Mouse (Mus musculus) c-Kit-positive CD71-positive TER-119-negative erythroid progenitor cells, embryonic 14.5 days (primary cell): ENCODE data around the gene Tubg2.
A peak's percentile ranks its signal among the peaks of the same experiment; 100 is the strongest.

Experiments
- DNase-seq: peaks from one replicate; pipeline ENCODE4 v3.0.0-alpha.2; 2013; ENCODE audit warnings: low read depth

The Tubg2 gene

DNA sequence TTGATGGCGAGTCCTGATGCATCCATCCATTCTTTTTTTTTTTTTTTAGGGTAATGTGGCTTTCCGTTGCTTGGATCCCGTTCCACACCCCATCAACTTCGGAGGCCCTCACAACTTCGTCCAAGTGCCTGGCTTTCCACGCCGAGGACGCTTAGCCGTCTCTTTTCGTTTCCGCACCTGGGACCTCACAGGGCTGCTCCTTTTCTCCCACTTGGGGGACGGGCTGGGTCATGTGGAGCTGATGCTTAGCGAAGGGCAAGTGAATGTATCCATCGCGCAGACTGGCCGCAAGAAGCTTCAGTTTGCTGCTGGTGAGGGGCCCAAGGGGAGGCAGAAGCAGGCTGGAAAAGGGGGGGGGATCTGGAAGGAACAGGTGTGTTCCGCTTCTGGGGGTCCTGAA lies 24.6 kb downstream of the Tubg2 start:
- DNase-seq, result no peak

DNA sequence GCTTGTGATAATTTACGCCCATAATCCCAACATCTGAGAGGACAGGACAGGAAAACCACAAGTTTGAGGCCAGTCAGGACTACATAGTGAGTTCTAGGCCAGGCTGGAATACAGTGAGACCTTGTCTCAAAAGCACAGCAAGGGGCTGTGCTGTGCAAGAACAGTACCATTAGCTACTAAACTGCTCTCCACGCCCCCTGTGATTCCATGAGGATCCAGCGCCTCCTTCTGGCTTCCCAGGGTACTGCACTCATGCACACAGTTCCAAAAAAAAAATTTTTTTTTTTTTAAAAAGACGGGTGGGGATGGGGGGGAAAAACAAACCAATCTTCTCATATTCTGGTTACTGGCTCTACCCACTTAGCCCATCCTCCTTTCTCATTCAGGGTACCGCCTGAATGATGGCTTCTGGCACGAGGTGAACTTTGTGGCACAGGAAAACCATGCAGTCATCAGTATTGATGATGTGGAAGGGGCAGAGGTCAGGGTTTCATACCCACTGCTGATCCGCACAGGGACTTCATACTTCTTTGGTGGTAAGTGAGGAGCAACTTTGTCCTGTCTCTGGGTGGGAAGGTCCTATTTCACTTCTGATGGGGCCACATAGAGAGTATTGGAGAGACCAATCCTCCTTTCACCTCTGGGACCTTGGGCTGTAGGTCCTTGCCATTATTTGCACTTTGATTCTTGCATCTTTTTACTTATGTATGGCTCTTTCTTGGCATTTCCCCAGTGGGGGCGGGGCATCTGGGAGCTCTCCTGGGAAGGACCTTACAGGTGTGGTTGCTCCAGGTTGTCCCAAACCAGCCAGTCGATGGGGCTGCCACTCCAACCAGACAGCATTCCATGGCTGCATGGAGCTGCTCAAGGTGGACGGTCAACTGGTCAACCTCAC lies 25.4 kb downstream of the Tubg2 start:
- DNase-seq, result no peak

DNA sequence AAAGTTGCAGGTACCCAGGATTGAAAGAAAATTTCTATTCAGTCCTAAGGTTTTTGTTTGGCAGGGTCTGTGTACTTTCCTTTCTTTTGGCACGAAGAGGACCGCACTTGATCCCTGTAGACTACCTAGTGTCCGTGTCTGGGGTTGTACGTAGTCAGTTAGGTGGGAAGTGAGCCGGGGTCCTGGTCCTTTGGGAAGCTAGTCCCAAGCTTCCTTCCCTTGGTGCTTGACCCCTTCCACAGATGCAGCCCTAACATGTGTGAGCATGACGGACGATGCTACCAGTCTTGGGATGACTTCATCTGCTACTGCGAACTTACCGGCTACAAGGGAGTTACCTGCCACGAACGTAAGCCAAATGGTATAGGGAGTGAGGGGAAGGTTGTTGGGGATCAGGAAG lies 26.3 kb downstream of the Tubg2 start:
- DNase-seq, result no peak

DNA sequence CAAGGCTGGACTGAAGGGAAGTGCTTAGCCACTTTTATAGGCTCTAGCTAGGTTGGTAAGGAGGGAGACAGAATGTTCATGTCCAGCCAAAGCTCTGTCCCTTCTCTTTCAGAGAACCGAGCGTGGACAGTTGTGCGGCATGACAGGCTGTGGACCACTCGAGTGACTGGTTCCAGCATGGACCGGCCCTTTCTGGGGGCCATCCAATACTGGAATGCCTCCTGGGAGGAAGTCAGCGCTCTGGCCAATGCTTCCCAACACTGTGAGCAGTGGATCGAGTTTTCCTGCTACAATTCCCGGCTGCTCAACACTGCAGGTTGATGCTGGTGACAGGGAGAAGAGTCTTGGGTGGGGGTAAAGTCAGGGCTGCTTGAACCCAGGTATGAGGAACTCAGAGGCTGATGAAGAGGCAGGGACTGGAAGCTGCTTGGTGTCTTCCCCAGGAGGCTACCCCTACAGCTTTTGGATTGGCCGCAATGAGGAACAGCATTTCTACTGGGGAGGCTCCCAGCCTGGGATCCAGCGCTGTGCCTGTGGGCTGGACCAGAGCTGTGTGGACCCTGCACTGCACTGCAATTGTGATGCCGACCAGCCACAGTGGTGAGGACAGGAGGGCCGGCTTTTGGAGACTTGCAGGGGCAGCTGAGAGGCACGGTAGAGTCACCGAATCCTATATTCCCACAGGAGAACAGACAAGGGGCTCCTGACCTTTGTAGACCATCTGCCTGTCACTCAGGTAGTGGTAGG lies 27.2 kb downstream of the Tubg2 start:
- DNase-seq, result no peak

DNA sequence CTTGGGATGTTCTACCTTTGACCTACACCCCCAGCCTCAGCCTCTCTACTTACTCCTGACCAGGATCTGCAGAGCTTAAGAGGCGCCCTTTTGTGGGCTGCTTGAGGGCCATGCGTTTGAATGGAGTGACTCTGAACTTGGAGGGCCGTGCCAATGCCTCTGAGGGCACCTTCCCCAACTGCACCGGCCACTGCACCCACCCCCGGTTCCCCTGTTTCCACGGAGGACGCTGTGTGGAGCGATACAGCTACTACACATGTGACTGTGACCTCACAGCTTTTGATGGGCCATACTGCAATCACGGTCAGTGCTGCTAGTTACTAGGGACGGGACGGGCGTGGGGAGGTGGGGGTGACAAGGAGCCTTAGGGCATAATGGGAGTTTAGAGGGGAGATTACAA lies 29.3 kb downstream of the Tubg2 start:
- DNase-seq, result no peak

DNA sequence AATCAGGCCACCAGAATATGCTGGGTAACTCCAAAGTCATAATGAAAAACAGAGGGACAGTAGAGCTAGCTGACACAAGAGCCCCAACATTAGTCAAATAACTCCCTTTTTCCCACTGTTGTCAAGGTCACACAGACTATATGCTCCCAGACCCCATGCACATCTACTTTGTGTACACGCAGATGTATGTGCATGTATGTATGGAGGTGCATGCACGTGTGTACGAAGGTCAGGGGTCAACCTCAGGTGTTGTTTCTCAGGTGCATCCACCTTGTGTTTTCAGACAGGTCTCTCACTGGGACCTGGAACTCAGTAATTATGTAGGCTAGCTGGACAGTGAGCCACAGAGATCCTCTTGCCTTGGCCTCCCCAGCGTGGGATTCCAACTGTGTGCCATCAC lies 29.7 kb downstream of the Tubg2 start:
- DNase-seq, result no peak

DNA sequence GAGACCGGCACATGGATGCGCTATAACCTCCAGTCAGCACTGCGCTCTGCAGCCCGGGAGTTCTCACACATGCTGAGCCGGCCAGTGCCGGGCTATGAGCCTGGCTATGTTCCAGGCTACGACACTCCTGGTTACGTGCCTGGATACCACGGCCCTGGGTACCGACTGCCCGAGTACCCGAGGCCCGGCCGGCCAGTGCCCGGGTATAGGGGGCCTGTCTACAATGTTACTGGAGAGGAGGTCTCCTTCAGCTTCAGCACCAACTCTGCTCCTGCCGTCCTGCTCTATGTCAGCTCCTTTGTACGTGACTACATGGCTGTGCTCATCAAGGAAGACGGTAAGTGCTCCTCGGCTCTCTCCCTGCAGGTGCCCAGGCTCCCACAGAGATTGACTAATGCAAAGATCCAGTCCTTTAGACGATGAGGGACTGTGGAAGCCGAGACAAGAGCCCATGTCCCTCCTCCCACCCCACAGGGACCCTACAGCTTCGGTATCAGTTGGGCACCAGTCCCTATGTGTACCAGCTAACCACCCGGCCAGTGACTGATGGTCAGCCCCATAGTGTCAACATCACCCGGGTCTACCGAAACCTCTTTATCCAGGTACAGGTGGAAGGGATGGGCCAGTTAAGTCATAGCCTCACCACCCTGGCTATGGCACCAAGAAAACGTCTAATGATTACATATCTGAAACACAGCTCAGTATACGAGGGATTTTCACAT lies 31.0 kb downstream of the Tubg2 start:
- no peak for DNase-seq

- no peak for DNase-seq
Observed at GRCm38 (mm10) chr11:101187541-101187940, 31.8 kb downstream of the Tubg2 start.

DNA sequence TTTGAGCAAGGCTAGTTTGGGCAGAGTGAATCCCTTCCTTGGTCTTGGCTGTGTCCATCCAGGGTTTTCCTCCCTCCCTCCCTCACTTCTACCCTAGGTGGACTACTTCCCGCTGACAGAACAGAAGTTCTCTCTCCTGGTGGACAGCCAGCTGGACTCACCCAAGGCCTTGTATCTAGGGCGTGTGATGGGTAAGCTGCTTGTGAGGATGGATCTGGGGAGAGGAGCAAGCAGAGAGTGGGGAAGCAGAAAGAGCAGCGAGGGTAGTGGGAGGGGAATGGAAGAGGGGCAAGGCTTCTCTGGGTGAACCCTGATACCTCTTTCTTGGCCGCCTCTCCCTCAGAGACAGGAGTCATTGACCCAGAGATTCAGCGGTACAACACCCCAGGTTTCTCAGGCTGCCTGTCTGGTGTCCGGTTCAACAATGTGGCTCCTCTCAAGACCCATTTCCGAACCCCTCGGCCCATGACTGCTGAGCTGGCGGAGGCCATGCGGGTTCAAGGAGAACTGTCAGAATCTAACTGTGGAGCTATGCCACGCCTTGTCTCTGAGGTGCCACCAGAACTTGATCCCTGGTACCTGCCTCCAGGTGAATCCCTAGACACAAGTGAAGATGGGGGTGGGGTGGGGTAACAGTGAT lies 32.6 kb downstream of the Tubg2 start:
- DNase-seq, result no peak

DNA sequence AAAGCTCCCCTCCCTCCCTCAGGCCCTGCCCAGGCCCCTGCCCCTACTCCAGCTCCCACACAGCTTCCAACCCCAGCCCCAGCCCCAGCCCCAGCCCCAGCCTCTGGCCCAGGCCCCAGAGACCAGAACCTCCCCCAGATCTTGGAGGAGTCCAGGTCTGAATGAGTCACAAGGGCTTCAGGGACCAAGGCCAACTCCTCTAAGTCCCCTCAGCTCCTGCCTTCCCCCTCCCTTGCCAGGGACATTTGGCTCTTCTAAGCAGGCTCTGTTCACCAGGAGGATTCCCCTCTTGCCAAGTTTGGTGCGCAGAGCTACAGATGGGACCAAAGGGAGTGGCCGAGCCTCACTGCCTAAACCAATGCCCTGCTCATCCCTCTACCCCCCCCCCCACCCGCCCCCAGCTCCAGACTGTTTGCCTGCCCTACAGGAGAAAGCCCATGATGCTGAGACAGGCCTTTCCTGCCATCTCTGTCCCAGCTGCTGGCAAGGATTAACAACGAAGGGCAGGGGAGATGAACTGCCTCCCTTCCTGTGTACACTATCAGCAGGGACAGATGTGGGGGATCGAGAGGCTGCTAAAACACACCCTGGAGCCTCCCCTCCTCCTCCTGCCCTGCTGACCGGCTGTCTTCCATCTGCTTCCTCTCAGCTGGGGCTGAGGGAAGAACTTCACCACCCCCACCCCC lies 33.9 kb downstream of the Tubg2 start:
- peak; percentile 62 for DNase-seq

DNA sequence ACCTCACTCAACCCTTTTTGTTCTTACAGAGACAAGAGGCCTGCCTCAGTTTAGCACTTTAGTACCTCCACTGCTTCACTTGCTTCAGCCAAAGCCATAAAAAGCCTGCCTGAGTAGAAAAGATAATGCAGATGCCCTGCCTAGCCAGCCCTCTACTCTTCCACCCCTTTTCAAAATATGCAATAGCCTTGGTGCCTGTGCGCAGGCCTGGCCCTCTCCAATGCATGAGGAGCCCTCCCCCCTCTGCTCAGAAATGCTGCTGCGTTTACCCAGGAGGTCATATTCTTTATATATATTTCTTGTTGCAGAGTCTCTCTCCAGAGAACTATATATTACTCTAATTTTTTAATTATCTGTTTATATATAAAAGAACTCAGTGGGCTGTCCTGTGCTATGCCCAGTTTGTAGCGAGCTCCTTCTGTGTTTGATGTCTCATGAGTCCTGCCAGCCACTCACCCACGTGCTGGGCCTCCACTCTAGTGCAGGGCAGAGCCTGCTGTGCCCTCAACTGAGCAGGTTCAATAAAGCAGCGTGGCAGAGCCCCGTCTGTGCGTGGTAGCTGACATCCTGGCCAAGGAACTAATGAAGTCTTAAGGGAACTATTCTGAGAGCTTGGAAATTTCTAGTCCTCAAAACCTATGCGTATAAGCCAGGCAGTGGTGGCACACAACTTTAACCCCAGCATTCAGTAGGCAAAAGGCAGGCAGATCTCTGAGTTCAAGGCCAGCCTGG lies 34.6 kb downstream of the Tubg2 start:
- DNase-seq, result peak; percentile 56

- DNase-seq, result no peak
Observed at GRCm38 (mm10) chr11:101190913-101191907, 35.5 kb downstream of the Tubg2 start.

- DNase-seq, result no peak
Observed at GRCm38 (mm10) chr11:101191919-101192470, 36.3 kb downstream of the Tubg2 start.

GRCm38 (mm10) chr11:101192646-101193045 lies 36.9 kb downstream of the Tubg2 start:
- no peak for DNase-seq

DNA sequence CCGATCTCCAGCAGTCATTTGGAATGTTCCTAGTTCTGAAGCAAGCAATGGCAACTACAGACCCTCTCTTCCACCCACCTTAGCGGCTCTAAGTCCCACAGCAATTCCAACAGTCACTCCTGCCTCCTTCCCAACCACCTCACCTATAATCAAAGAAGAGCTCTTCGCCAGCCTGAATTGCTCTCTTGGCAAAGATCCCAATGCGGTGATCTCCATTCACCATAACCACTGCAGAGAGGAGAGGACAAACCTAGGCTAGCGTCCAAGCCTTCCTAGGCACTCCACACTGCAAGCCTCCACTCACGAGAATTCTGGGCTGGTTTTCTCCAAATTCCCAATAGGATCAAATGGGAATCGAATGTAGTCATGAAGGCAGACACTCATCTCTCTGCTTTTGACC lies 37.4 kb downstream of the Tubg2 start:
- DNase-seq, result no peak

DNA sequence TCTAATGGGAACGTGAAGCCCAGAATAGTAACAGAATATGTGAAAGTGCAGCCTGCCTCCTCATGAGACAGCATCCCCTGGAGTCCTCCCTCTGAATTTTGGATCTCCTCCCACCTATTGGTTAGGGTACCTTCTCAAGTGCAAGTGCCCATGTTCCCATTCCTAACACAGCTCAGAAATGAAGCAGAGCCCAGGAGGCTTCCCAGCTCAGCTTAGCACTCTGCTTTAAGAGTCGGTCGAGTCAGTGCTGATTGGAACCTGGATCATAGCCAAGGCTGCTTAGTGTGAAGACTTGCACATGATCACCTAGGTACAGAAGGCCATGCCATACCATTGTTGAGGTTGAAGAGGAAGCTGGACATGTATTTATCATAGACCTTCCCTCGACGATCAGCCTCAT lies 38.4 kb downstream of the Tubg2 start:
- DNase-seq, result no peak

DNA sequence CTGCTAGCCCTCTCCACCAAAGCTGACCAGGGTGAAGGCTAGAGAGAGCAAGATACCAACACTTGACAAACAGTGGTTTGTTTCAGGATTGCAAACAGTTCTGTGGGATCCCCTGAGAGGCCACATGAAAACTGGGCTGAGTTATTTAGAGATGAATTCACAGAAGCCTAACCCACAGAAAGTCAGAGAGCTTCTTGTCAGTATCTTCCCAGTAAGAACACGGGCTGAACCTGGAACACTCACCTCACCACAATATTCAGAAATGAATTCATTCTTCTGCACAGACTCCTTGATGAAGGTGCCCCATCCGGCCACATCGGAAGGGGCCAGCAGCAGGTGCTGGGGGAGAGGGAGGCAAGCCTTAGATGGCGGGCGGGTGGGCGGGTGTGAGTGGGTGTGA lies 38.9 kb downstream of the Tubg2 start:
- DNase-seq, result no peak

- DNase-seq, result no peak
Observed at GRCm38 (mm10) chr11:101195101-101195500, 39.4 kb downstream of the Tubg2 start.

GRCm38 (mm10) chr11:101195571-101195970 lies 39.9 kb downstream of the Tubg2 start:
- DNase-seq, result no peak
